Mouse (Mus musculus): ENCODE measurements around the gene Pde4dip. TPM values are rescaled to one million over a fixed set of nuclear protein-coding genes. Genes with fewer than 3 reads are reported as not detected.

Gene Pde4dip
- polyA plus RNA-seq, 1 experiment, result 58.1 TPM

GRCm38 (mm10) chr3:97898381-97898780 lies 9.9 kb upstream of the Pde4dip start:
- H3K27ac ChIP-seq (ENCODE audit: insufficient read depth, low read depth, low read length), result no peak overlapping the region
- H3K27me3 ChIP-seq (replicated peaks; ENCODE audit: control insufficient read depth, insufficient read depth, low read length), result no peaks in the 10 kb centered on the region
- 61% methylated on average over 3 of the region's 3 CpGs for WGBS
- DNase-seq, result no peak
- TF ChIP-seq CTCF (conservative IDR thresholded peaks at IDR 0.05; ENCODE audit: insufficient read depth, insufficient read length, low read depth, low read length), result no peak
- TF ChIP-seq POLR2A (IDR thresholded peaks at IDR 0.05; ENCODE audit: low read depth, low read length), result no peak
- no peaks in the 10 kb centered on the region for H3K36me3 ChIP-seq (ENCODE audit: control insufficient read depth, insufficient read depth, low read length)
- H3K4me1 ChIP-seq (ENCODE audit: control insufficient read depth, insufficient read depth, low read length), result peaks cover 7% of the 10 kb centered on the region; the same call in 1 of the 2 replicates
- no peak overlapping the region for H3K4me3 ChIP-seq (ENCODE audit: insufficient read depth, low read depth, low read length)

GRCm38 (mm10) chr3:97894695-97895094 lies 6.2 kb upstream of the Pde4dip start:
- H3K4me3 ChIP-seq (ENCODE audit: insufficient read depth, low read depth, low read length), result no peak overlapping the region
- DNase-seq, result peak; percentile 24
- TF ChIP-seq CTCF (conservative IDR thresholded peaks at IDR 0.05; ENCODE audit: insufficient read depth, insufficient read length, low read depth, low read length) (peak; percentile 72), POLR2A (IDR thresholded peaks at IDR 0.05; ENCODE audit: low read depth, low read length) (no peak)

GRCm38 (mm10) chr3:97890205-97890604 lies 1.7 kb upstream of the Pde4dip start:
- no peaks in the 10 kb centered on the region for H3K4me1 ChIP-seq (ENCODE audit: control insufficient read depth, insufficient read depth, low read length)
- H3K27ac ChIP-seq (ENCODE audit: insufficient read depth, low read depth, low read length), result no peak overlapping the region
- H3K27me3 ChIP-seq (replicated peaks; ENCODE audit: control insufficient read depth, insufficient read depth, low read length), result no peaks in the 10 kb centered on the region
- DNase-seq, result no peak
- no peaks in the 10 kb centered on the region for H3K36me3 ChIP-seq (ENCODE audit: control insufficient read depth, insufficient read depth, low read length)
- H3K4me3 ChIP-seq (ENCODE audit: insufficient read depth, low read depth, low read length), result no peak overlapping the region
- 78% methylated on average over 6 of the region's 6 CpGs for WGBS
- TF ChIP-seq CTCF (conservative IDR thresholded peaks at IDR 0.05; ENCODE audit: insufficient read depth, insufficient read length, low read depth, low read length) (no peak), POLR2A (IDR thresholded peaks at IDR 0.05; ENCODE audit: low read depth, low read length) (no peak)

More at GRCm38 (mm10) chr3:97894695-97895094, 6.2 kb upstream of the Pde4dip start:
- WGBS, result 59% methylated on average over 6 of the region's 6 CpGs
- no peaks in the 10 kb centered on the region for H3K36me3 ChIP-seq (ENCODE audit: control insufficient read depth, insufficient read depth, low read length)
- no peaks in the 10 kb centered on the region for H3K4me1 ChIP-seq (ENCODE audit: control insufficient read depth, insufficient read depth, low read length)
- H3K27me3 ChIP-seq (replicated peaks; ENCODE audit: control insufficient read depth, insufficient read depth, low read length), result no peaks in the 10 kb centered on the region
- H3K27ac ChIP-seq (ENCODE audit: insufficient read depth, low read depth, low read length), result no peak overlapping the region

GRCm38 (mm10) chr3:97887785-97888167 lies 731 bp downstream of the Pde4dip start:
- WGBS, result 67% methylated on average over 5 of the region's 5 CpGs
- no peak overlapping the region for H3K27ac ChIP-seq (ENCODE audit: insufficient read depth, low read depth, low read length)
- no peak overlapping the region for H3K4me3 ChIP-seq (ENCODE audit: insufficient read depth, low read depth, low read length)
- DNase-seq, result no peak
- no peak for TF ChIP-seq CTCF (conservative IDR thresholded peaks at IDR 0.05; ENCODE audit: insufficient read depth, insufficient read length, low read depth, low read length)
- no peak for TF ChIP-seq POLR2A (IDR thresholded peaks at IDR 0.05; ENCODE audit: low read depth, low read length)
- H3K36me3 ChIP-seq (ENCODE audit: control insufficient read depth, insufficient read depth, low read length), result no peaks in the 10 kb centered on the region
- no peaks in the 10 kb centered on the region for H3K4me1 ChIP-seq (ENCODE audit: control insufficient read depth, insufficient read depth, low read length)
- no peaks in the 10 kb centered on the region for H3K27me3 ChIP-seq (replicated peaks; ENCODE audit: control insufficient read depth, insufficient read depth, low read length)

GRCm38 (mm10) chr3:97881576-97881975 lies 6.9 kb downstream of the Pde4dip start:
- Histone ChIP-seq H3K36me3 (ENCODE audit: control insufficient read depth, insufficient read depth, low read length) (no peaks in the 10 kb centered on the region), H3K27me3 (replicated peaks; ENCODE audit: control insufficient read depth, insufficient read depth, low read length) (no peaks in the 10 kb centered on the region), H3K4me3 (ENCODE audit: insufficient read depth, low read depth, low read length) (no peak overlapping the region), H3K27ac (ENCODE audit: insufficient read depth, low read depth, low read length) (no peak overlapping the region), H3K4me1 (ENCODE audit: control insufficient read depth, insufficient read depth, low read length) (no peaks in the 10 kb centered on the region)
- DNase-seq, result no peak
- WGBS, result 95% methylated on average over 5 of the region's 5 CpGs
- TF ChIP-seq CTCF (conservative IDR thresholded peaks at IDR 0.05; ENCODE audit: insufficient read depth, insufficient read length, low read depth, low read length) (no peak), POLR2A (IDR thresholded peaks at IDR 0.05; ENCODE audit: low read depth, low read length) (no peak)

GRCm38 (mm10) chr3:97879222-97879621 lies 9.3 kb downstream of the Pde4dip start:
- DNase-seq, result peak; percentile 83
- H3K4me3 ChIP-seq (ENCODE audit: insufficient read depth, low read depth, low read length), result no peak overlapping the region
- no peaks in the 10 kb centered on the region for H3K36me3 ChIP-seq (ENCODE audit: control insufficient read depth, insufficient read depth, low read length)
- TF ChIP-seq POLR2A (IDR thresholded peaks at IDR 0.05; ENCODE audit: low read depth, low read length) (no peak), CTCF (conservative IDR thresholded peaks at IDR 0.05; ENCODE audit: insufficient read depth, insufficient read length, low read depth, low read length) (peak; percentile 78)
- WGBS, result 6% methylated on average over 5 of the region's 5 CpGs
- no peak overlapping the region for H3K27ac ChIP-seq (ENCODE audit: insufficient read depth, low read depth, low read length)
- H3K27me3 ChIP-seq (replicated peaks; ENCODE audit: control insufficient read depth, insufficient read depth, low read length), result no peaks in the 10 kb centered on the region
- H3K4me1 ChIP-seq (ENCODE audit: control insufficient read depth, insufficient read depth, low read length), result no peaks in the 10 kb centered on the region

- no peak for TF ChIP-seq CTCF (conservative IDR thresholded peaks at IDR 0.05; ENCODE audit: insufficient read depth, insufficient read length, low read depth, low read length)
- no peak for TF ChIP-seq POLR2A (IDR thresholded peaks at IDR 0.05; ENCODE audit: low read depth, low read length)
- H3K27ac ChIP-seq (ENCODE audit: insufficient read depth, low read depth, low read length), result no peak overlapping the region
- 37% methylated on average over 8 of the region's 8 CpGs for WGBS
- H3K4me1 ChIP-seq (ENCODE audit: control insufficient read depth, insufficient read depth, low read length), result no peaks in the 10 kb centered on the region
- no peak overlapping the region for H3K4me3 ChIP-seq (ENCODE audit: insufficient read depth, low read depth, low read length)
- H3K27me3 ChIP-seq (replicated peaks; ENCODE audit: control insufficient read depth, insufficient read depth, low read length), result no peaks in the 10 kb centered on the region
- no peaks in the 10 kb centered on the region for H3K36me3 ChIP-seq (ENCODE audit: control insufficient read depth, insufficient read depth, low read length)
- no peak for DNase-seq
These were observed 12.2 kb downstream of the Pde4dip start for GRCm38 (mm10) chr3:97876259-97876658.
